Mouse (Mus musculus) thymus, postnatal 10 days (tissue): ENCODE measurements around the gene Cebpg.

Experiments
- DNase-seq, 2 experiments: peaks; one replicate each; pipeline ENCODE4 v3.0.0; 2021; ENCODE audit warnings: low spot score in 2 of 2

Gene Cebpg

DNA sequence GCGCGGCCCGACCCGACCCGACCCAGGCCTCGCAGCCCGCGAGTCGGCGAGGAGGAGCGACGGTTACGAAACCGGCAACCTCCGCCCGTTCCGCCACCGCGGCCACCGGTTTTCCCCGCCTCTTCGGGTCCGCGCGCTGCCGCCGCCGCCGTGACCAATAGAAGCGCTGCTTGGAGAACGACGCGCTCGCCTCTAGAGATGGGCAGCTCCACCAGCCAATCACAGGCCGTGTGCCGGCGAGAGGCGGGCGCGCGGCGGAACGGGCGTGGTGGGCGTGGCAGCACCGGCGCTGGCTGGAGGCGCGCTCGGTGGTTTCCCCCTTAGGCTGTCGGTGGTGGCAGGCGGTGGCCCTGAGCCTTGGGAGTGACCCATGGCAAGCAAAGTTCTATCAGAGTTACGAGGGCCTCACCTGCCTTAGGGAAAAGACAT is at the start of gene Cebpg:
Gene Cebpg (minus strand): TSS at position 138 of the 429 bp plus-strand sequence.
- peak; percentile 91 to 97 for DNase-seq

DNA sequence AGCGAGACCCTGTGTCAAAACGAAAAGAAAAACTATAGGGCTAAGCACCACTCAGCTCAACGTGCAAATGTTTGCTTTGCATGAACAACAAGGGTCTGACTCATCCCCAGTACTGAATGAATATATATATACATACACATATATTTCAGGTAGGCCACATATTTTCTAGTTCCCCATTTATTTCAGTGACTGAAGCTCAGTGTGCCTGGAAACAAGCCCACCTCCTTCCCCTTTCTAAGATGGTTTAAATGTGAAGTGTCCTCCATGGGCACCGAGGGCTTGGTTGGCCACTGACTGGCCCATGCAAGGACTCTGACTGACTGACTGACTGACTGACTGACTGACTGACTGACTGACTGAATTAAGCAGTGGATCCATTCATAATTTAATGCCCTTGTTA is 43.2 kb upstream of the Cebpg start:
- DNase-seq, result no peak

DNA sequence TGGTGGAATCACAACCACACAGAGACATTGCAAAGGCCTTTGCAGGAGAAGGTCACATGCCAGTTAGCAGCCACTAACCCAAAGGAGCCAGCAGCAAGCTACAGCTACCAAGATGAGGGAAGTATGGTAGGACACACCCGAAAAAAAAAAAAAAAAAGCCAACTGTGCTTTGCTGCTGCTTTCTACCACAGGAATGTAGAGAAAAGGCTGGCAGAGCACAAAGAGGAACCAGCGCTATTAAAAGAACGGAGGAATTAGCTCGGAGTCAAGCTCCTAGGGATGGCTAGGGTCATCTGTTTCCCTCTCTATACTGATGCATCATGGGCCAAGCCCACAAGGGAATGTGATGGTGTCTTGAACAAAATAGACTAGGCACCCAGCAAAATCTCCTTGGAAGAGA is 42.4 kb upstream of the Cebpg start:
- no peak for DNase-seq

DNA sequence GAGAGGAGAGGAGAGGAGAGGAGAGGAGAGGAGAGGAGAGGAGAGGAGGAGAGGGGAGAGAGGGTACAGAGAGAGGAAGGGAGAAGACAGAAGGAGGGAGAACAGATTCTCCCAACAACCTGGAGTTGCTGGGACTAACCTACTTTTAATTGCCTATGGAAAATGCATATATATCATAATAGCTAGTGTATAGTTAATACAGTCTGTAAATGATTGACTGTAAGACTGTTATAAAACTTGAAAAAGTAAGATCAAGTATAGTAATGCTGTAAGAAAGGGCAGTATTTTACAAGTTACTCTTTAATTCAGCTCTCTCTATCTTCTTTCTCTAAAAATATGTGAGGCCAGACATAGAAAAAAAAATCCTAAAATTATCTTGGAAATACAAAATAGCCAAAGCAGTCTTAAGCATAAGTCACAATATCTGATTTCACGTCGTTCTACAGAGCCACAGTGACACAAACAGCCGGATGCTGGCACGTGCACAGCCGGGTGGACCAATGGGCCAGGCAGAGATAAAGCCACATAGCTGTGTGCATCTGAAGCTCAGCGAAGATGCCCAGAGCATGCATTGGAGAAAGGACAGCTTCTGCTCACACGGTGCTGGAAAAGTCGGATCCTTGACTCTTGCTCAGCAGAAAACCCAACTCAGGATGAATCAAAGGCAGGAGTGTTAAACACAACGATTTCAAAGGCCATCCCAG is 38.8 kb upstream of the Cebpg start:
- DNase-seq, result no peak

DNA sequence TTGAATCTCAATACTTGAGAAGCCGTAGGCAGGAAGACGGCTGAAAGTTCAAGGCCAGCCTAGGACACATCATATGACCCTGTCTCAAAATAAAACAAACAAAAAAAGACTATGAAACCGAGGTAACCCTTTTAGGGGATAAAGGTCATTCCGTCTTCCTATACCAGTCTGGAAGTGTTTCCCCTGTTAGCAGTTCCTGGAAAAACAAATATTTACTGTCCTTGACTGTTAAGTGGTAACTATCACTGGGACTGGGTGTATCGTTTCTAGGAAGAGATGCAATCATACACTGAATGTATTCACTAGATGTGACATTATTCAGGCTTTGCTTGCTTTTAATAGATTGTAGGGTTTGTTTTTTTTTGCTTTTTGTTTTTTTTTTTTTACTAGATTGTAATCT is 34.2 kb upstream of the Cebpg start:
- DNase-seq, result no peak

DNA sequence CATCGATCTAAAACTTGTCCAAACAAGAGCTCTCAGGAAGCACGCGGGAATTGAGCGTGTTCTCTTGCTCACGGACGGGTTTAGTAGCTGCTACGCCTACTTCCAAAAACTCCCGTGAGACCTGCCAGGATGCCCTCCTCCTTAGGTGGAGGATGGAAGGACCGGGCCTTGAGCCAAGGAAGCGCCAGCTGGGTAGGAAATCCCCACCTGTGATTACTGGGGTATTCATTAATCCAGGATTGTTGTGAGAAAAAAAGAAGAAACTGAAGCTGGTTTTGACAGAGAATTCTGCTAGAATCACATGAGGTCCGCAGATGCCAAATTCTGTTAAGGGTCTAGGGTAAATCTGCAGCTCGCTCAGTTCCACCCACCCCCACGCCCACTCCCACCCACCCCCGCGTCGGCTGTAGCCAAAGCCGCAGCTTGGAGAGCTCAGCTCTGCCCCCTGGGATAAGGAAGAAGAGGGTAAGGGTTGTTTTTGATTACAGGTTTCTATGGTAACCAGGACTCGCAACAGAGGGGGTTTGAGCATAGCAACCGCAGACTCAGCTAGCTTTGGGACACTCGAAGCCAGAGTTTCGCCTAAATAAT is 30.0 kb upstream of the Cebpg start:
- no peak for DNase-seq

DNA sequence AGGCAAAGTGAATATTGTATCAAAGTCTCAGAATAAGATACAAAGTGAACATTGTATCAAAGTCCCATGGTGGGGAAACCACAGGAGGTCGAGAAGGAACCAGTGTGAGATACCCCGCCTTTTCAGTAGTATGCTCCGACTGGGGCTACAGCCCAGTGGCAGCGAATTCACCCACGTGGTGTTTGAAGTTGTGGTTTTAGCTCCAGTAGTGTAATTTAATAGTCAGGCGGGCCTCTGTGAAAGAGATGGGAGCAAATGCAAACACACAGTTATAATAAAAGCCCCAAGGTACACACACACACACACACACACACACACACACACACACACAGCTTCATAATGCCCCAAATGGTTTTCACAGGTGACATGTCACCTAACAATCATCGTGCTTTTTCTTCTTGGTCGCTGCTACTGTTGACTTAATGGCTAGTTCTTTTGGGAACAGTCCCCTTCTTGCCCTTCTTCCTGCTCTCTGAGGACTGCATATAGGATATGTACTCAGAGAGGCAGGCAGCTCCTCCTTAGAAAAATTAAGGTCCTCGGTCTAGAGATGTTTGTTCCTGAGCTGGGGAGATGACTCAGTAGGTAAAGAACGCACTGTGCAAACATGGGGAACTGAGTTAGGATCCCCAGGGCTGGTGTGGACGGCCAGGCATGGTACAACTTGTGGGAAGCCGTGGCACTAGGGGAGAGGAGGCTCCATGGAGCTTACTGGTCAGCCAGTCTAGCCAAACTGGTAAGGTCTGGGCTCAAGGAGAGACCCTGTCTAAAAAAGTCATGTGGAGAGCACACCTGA is 28.4 kb upstream of the Cebpg start:
- DNase-seq, result no peak

DNA sequence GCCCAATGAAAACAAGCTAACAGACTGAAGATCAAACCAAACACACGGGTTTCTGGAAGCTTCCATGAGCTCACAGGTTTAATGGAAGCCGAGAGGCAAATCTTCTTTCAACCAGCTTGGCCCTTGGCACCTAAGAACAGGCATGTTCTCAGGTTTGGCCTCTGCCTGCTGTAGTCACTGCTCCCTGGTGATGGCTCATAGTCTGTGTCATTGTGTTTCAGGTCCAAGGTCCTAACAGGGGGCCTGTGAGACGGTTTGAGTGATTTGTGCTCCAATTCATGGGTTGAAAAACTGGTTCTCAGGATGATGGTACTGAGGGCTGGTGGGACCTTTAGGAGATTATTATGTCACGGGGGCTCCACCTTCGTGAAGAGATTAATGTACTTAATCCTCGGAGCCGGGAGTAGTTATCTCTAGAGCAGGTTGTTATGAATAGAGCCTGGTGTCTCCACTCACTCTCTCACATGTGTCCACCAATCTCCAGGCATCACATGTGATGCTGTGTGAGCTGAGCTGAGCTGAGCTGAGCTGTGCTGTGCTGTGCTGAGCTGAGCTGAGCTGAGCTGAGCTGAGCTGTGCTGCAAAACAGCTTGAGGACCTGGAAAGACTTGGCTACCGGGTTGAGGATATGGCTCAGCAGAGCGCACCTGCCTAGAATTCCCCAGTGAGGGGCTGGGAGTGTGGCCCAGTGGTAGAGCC is 25.2 kb upstream of the Cebpg start:
- no peak for DNase-seq

DNA sequence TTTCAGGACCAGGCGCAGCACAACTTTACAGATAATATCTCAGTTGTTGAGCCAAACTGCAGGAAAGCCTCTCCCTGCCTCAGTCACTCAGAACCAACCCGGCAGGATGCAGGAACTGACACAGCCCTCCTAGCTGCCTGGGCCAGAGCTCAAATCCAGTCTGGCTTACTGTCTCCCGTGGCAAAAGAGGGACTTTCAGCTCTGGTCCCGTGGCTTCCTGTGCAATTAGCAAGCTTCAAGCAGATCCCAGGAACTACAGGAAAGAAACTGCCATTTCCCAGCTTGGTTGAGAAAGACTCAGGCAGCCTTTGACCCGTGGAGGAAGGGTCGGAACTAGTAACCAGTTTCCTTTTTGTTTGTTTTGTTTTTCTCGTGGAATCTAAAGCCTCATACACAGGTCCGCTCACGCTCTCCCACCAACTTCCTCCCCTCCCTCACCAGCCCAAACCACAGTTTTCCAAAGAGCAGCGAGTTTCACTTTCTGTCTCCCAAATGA is 24.5 kb upstream of the Cebpg start:
- DNase-seq, result no peak

DNA sequence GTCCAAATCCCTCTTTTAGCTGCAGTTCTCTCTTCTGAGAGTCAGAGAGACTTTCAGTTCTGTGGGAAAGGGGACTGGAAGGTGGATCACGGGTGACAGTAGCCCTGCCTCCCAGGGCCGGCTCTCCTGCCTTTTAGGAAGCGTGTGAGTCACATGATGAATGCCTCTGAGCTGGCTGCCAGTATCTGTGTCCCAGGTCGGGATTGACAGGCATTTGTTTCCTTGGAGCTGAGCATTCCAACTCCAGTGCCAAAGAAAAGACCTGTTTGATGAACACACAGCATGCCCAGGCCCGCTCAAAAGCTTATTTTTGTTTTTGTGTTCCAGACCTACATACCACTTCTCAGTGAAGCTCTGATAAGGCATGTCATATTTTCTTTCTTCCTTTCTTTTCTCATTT is 20.3 kb upstream of the Cebpg start:
- DNase-seq, result no peak

DNA sequence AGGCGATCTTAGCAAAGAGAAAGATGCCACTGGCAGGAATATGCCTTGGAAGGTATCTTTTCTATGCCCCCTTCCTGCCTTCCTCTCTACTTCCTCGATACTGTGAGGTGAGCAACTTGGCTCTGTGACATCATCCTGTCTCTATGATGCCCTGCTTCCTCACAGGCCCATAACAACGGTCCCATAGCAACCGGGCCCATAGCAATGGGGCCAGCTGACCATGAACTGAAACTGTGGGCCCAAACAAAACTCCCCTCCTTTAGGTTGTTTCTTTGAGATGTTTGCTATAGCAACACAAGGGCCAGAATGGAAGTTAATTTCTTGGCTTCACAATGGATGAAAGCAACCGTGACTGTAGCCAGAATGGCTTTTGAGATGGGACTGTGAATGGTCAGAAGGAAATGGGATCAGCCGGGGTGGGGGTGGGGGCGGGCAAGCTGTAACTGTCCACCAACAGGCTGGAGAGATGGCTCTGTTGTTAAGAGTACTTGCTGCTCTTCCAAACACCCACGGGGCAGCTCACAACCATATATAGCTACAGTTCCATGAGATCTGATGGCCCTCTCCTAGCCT is 10.4 kb upstream of the Cebpg start:
- no peak for DNase-seq

DNA sequence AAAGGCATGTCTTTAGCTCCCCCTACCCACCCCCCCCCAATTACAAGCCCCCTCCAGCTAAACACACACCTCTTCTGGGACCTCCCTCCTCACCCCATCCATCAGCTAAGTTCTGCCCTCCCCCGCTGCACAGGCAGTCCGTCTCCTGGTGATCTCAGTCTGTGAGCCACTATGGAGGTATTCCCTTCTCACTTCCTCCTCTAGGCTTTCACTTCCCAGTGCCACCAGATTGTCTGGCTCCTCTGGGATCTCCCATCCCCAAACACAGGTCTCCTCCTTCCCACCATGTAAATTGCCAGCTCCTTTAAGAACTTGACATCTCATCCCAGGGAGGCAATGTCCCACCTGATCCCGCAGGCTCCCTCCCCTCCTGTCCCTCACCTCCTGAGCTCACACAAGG is 9.6 kb upstream of the Cebpg start:
- DNase-seq, result no peak

DNA sequence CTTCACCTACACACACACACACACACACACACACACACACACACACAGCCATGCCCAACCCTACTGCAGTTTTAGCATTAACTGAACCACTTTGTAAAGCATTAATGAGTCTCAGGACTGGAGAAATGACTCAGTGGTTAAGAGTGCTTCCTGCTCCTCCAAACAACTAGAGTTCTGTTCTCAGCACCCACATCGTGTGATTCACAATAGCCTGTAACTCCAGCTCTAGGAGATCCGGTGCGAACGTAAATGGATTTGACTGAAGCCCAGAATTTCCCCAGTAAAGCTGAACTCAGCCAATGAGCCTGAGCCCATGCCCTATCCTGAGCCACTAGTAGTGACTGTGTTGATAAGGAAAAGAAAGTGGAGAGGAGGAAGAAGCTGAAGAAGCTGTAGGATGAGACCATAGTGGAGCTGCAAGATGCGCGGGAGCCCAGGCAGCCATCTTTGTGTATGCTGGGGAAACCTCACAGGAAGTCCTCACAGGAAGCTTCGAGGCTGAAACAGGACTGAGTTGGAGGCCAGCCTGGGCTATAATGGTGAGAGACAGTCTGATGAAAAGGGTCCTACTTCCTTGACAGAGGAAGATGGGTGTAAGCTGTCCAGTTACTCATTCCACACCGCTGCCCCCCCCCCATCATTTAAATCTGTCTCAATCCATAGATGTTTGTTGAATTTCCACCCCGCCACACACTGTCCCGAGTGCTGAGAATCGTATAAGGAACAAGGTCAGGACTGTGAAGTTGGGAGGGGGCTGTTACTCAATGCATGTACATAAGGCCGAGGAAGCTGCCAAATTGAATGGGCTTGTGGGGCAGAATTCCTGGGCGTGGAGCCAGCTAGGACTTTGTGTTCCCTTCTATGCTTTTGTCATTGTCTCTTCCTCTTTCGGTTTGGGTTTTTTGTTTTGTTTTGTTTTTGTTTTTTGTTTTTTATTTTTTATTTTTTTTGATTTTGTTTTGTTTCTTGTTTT is 8.2 kb upstream of the Cebpg start:
- no peak for DNase-seq

DNA sequence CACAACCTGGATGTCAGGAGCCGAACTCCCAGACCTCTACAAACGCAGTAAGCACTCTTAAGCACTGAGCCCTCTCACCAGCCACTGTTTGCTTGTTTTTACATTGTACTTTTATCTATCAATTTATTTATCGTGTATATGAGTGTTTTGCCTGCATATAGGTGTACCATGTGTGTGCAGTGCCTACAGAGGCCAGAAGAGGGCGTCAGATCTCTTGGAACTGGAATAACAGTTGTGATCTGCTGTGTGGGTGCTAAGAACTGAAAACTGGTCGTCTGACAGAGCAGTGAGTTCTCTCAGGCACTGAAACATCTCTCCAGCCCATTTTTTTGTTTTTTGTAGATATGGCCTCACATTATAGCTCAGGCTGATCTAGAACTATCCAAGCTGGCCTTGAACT is 3.1 kb upstream of the Cebpg start:
- DNase-seq, result no peak

DNA sequence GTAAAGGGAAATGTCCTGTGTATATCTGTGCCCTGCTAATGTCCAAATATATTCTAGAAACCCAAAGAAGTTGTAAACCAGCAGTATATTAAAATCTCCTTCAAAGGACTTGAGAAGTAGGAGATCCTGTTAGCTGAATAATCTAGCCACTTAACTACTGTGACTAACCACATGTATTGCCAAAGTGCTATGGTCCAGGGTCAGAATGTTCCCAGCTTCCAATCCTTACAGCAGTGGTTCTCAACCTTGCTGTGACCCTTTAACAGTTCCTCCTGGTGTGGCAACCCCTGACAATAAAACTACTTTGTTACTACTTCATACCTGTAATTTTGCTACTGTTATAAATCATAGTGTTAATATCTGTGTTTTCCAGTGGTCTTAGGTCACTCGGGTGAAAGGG is 2.0 kb upstream of the Cebpg start:
- no peak for DNase-seq

DNA sequence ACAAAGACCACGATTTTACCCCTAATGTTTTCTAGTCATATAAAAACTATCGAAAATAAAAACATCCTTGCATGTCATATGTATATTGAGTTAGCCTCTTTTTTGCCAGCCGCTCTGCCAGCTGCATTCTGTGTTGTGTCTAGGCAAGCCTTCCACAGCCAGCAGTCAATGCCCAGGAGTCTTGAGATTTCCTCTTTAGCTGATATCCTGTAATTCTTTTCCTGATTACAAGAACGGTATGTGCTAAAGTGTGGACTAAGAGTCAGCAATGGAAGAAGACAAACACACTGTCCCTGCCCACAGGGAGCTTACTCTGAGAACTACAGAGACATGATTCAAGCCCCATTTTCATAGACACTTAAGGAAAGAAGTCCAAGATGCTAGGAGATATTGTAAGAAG is 1.2 kb upstream of the Cebpg start:
- no peak for DNase-seq

DNA sequence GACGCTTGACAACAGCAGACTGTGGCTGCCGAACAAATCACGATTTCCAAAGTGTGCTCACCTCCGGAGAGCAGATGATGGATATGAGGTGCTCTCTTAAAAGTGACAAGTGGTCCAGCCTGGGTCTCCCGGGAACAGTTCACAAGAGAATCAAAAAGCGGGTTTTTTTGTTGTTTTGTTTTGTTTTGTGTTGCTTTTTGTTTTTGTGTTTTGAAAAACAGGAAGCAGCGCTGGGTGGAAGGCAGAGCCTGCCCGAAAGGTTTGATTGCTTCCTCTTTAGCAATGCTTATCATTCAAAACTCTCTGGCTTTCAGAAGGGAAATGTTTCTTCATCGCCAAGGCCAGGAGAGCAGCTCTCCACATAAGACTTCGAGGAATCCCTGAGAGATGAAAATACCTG is 626 bp upstream of the Cebpg start:
- DNase-seq, result no peak

DNA sequence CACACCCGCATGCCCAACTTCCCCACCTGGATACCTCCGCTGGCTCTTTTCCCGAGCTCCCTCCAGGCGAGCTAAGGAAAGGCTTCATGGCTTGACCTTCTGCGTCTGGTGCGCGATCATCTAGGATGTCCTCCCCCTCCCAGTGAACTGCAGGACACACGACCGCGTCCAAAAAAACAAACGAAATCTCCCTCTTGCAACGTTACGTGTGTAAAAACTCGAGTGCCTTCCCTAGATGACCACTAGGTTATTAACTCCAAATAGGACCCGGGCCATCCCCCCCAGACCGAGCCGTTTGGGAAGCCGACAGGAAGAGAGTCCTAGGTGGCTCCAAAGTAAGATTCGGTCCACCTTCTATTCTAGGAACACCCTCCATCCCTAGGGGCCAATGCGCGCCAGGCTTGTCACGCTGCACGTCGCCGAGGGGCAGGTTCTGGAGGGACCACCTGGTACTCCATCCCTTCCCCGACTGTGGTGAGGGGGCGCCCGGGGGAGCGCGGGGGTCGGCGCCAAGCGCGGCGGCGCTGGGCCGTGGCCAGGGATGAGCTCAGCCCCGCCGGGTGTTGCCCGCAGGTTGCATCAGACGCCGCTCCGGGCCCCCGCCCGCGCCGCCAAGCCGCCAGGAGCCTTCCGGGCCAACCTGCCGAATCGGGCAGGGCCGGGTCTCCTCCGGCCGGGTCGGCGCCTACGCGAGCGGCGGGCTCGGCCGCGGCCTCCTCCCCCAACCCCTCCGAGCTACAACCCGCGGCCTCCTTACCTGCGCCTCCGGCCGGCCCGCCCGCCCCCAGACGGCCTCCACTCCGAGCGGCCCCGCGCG is 546 bp downstream of the Cebpg start:
- DNase-seq, result peak in 1 of 2 experiments; percentile 56

DNA sequence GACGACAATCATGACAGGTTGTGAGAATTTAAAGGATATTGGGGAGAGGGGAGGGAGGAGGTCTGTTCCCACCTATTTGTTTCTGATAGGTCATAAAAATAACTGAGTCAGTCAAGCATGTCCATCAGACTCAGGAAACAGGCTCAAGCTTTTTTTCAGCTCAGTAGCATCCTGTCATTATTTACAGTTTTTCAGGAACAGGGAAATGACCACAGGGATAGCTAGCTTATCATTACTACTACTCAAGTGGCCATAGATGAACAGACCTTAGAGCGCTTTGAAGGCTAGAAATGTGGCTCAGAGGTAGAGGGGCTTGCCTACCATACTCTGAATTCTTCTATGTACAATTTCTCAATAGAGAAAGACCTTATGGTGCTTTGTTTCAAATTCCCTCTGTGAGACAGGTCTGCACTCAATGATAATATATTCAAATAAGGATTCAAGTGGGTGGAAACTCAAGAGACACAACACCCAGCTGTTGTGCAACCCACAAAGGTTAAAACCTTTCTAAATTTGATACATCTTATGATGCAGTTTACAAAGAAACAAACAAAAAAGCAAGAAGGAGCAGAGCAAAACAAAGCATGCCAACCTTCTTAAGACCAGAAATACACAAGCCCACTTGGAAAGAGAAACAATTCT is 1.3 kb downstream of the Cebpg start:
- no peak for DNase-seq
